Mouse (Mus musculus) forebrain, embryonic 16.5 days (tissue): ENCODE measurements around the gene Ube3c. TPM values are rescaled to one million over a fixed set of nuclear protein-coding genes. Genes with fewer than 3 reads are reported as not detected.
"Not testable (repeated sequence)": the region's sequence is repeated elsewhere in the genome, so short reads cannot be mapped to it uniquely, and the experiment has no call there.

Experiments used
- ATAC-seq: fragments of 200-750 bp; cut with Nextera tagmentation; 2 replicates; pipeline ENCODE4 v1.8.0; 2017; ENCODE audit warnings: mild to moderate bottlenecking, moderate library complexity
- H3K27ac ChIP-seq: fragments of 300-500 bp; sonication (generic); 2 replicates; pipeline ENCODE4 v1.5.1; 2014; ENCODE audit warnings: low read length, control low read depth
- H3K27me3 ChIP-seq: fragments of 300-500 bp; sonication (generic); replicated peaks from 2 replicates; pipeline ENCODE4 v1.6.1; 2014; ENCODE audit warnings: low read length; ENCODE audit not compliant: control insufficient read depth, insufficient read depth
- H3K36me3 ChIP-seq: fragments of 300-500 bp; sonication (generic); 2 replicates; pipeline ENCODE4 v1.6.1; 2014; ENCODE audit not compliant: control insufficient read depth, insufficient read depth
- H3K4me1 ChIP-seq: fragments of 300-500 bp; sonication (generic); replicated peaks from 2 replicates; pipeline ENCODE4 v1.6.1; 2014; ENCODE audit warnings: low read length; ENCODE audit not compliant: control insufficient read depth, insufficient read depth
- H3K4me2 ChIP-seq: fragments of 300-500 bp; sonication (generic); 2 replicates; pipeline ENCODE4 v1.6.1; 2014; ENCODE audit warnings: mild to moderate bottlenecking, low read length, control low read depth
- H3K4me3 ChIP-seq: fragments of 300-500 bp; sonication (generic); replicated peaks from 2 replicates; pipeline ENCODE4 v1.5.1; 2014; ENCODE audit warnings: mild to moderate bottlenecking, low read length, control low read depth
- H3K9ac ChIP-seq: fragments of 300-500 bp; sonication (generic); replicated peaks from 2 replicates; pipeline ENCODE4 v1.6.1; 2014; ENCODE audit warnings: low read depth, low read length, control low read depth
- H3K9me3 ChIP-seq: fragments of 300-500 bp; sonication (generic); 2 replicates; pipeline ENCODE4 v1.6.1; 2016; ENCODE audit warnings: low read length; ENCODE audit not compliant: control insufficient read depth
- WGBS: fragments of 180-500 bp; shearing (Covaris S2); extraction: QIAGEN DNeasy Blood & Tissue Kit; methylation state at CpG from one replicate; pipeline ENCODE4 v1.1.7; 2014; 5-methylcytosine and 5-hydroxymethylcytosine counted together
- polyA plus RNA-seq: library from polyadenylated mRNA; unstranded; fragments of >200 nt; fragmentation: Nextera tagmentation; extraction: Ambion mirVana; gene quantifications from 2 replicates; pipeline ENCODE4 v1.2.1, GENCODE M21; 2015

The Ube3c gene
- 31.6 and 32.8 TPM in 2 replicates for polyA plus RNA-seq

DNA sequence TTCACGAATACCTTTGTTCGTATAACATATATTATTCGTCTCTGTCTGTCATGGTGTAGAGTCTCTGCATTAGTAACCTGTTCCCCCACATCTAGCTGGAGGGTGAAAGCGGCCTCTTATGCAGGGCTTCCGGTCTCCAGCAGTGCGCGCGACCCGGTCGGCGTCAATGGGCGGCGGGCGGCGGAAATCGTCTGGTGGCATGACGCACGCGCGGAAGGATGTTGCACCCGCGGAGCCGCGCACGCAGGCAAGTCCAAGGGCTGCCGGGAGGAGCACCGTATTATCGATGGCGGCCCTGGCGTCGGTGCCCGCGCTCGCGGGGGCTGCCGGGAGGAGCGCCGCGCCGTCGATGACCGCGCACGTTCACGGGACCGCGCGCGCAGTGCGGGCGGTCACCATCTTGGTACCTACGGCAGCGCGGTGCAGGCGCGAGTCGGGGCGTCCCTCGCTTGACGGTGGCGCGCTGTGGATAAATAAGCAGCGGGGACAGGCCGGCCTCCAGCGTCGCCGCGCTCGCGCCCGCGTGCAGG, at the start of gene Ube3c:
Ube3c (plus strand) TSS at position 395 of the 530 bp plus-strand sequence.
- peak; percentile 97 for ATAC-seq
- WGBS, result under 1% methylated on average over 71 of the region's 72 CpGs
- Histone ChIP-seq H3K9me3 (no peaks in the 10 kb centered on the region), H3K4me1 (peaks cover 18% of the 10 kb centered on the region), H3K27me3 (no peaks in the 10 kb centered on the region), H3K4me3 (peak within 1 kb of the TSS; percentile 87), H3K36me3 (peaks cover 2% of the 10 kb centered on the region; the same call in 1 of the 2 replicates), H3K9ac (peak within 1 kb of the TSS; percentile 82), H3K4me2 (peak within 1 kb of the TSS; percentile 82), H3K27ac (peak within 1 kb of the TSS; percentile 87)

DNA sequence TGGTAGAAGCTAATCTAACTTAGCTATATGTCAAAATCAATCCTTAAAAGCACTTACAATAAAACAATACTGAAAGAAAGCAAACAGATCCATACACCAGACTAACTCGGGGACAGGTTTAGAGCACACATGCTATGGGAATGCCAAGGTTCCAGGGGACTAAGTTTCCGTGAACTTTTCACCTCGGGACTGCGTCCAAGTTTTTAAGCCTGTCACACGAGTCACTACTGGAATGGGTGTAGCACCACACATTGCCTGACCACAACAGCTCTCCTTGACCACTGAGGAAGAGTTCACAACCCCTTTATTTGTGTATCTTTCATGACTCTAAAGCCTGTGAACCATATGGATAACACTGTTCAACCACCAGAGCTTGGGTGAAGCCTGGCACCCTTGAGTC, 8.9 kb upstream of the Ube3c start:
- no peak overlapping the region for H3K9ac ChIP-seq
- no peak overlapping the region for H3K27ac ChIP-seq
- H3K9me3 ChIP-seq, result no peaks in the 10 kb centered on the region
- no peaks in the 10 kb centered on the region for H3K4me1 ChIP-seq
- H3K36me3 ChIP-seq, result no peaks in the 10 kb centered on the region
- H3K4me3 ChIP-seq, result no peak overlapping the region
- no peak overlapping the region for H3K4me2 ChIP-seq
- 90% methylated on average over 5 of the region's 5 CpGs for WGBS
- ATAC-seq, result no peak
- H3K27me3 ChIP-seq, result no peaks in the 10 kb centered on the region

DNA sequence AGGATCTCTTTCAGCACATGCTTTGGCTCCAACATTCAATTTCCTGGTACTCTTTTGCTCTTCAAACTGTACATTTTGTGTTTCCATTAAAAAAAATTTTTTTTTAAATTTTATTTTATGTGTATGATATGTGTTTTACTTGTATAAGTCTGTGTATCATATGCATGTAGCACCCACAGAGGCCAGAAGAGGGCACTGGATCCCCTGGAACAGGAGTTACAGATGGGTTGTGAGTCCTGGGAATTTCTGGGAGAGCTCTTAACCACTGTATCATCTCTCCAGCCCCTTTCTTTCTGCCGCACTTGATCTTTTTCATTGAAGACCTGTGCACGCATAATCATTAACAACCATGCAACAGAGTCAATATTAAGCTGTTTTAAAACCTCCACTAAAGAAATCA, 8.4 kb upstream of the Ube3c start:
- no peaks in the 10 kb centered on the region for H3K9me3 ChIP-seq
- H3K4me1 ChIP-seq, result no peaks in the 10 kb centered on the region
- H3K4me3 ChIP-seq, result no peak overlapping the region
- H3K36me3 ChIP-seq, result no peaks in the 10 kb centered on the region
- H3K27ac ChIP-seq, result no peak overlapping the region
- no peak for ATAC-seq
- H3K9ac ChIP-seq, result no peak overlapping the region
- no peaks in the 10 kb centered on the region for H3K27me3 ChIP-seq
- 97% methylated on average over 2 of the region's 2 CpGs for WGBS
- no peak overlapping the region for H3K4me2 ChIP-seq

DNA sequence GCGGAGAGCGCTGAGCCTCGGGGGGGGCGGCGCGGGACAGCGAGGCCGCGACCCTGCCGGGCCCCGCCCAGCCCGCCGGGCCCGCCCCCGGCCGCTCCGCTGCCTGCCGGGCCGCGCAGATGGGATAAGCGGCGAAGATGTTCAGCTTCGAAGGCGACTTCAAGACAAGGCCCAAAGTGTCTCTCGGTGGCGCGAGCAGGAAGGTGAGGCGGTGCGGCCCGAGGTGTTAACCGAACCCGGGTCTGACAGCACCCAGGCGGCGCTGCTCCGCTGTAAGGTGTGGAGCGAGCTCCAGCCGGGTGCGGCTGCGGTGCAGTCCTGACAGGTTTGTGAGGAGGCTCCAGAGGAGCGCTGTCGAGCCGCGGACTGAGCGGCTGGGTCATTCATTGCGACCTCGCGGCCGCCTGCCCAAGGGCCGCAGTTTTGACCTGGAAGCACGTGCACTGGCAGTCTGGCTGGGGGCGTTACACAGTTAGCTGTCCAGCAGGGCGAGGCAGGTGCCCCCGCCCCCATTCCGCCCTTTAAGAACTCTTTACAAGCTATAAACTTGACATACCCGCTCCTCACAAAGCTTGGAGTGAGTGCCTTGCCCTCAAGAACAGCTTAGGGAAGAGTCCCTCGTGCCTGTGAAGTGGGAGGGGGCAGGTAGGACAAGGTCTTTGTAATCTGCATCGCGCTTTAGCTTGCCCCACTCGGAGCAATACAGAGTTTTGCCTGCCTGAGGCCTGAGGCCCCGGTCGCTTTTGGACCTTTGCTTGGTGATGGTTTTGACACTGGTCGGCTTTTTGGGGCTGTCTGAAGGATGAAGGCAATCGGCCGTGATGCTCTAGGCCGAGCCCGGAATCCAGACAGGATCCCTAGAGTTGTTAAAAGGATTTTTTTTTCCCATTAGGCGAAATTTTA, 587 bp downstream of the Ube3c start:
- WGBS, result 2% methylated on average over 53 of the region's 67 CpGs

DNA sequence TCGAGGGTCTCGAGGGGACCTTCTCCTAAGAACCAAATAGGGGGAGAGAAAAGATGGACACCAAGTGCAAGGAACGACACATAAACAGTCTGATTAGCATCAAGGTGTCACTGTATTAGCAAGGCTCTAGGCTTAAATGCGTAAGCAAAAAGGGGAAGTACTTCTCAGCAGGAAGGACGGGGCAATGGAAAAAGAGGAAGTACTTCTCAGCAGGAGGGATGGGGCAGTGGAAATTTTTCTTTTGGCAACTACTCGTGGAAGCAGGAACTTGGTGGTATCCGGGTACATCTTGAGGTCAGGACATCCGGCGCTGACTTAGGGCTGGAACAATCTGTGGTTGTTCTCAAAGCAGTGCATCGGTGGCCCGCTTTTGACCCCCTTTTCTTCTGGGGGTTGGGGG, 5.2 kb downstream of the Ube3c start:
- ATAC-seq, H3K4me2 ChIP-seq, H3K36me3 ChIP-seq, H3K27ac ChIP-seq, H3K27me3 ChIP-seq, H3K9me3 ChIP-seq, H3K9ac ChIP-seq, H3K4me3 ChIP-seq: not testable (repeated sequence)
- peaks cover 18% of the 10 kb centered on the region for H3K4me1 ChIP-seq
- 91% methylated on average over 11 of the region's 11 CpGs for whole genome bisulfite sequencing

More for the DNA sequence above, 587 bp downstream of the Ube3c start:
- Histone ChIP-seq H3K27ac (peak overlapping the region; percentile 87), H3K9ac (peak overlapping the region; percentile 82), H3K9me3 (no peaks in the 10 kb centered on the region), H3K36me3 (peaks cover 2% of the 10 kb centered on the region; the same call in 1 of the 2 replicates), H3K4me1 (peaks cover 18% of the 10 kb centered on the region), H3K4me3 (peak overlapping the region; percentile 87), H3K4me2 (peak overlapping the region; percentile 82), H3K27me3 (no peaks in the 10 kb centered on the region)
- peak; percentile 54 for ATAC-seq

DNA sequence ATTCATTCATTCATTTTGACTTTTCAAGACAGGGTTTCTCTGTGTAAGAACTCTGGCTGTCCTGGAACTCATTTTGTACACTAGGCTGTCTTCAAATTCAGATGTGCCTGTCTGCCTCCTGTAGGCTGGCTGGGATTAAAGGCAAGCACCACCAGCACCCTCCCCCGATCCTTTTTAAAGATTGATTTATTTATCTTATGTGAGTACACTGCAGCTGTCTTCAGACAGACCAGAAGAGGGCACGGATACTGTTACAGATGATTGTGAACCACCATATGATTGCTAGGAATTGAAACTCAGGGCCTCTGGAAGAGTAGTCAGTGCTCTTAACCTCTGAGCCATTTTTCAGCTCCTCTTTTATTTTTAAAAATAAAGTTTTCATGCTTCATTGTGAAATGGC, 6.0 kb downstream of the Ube3c start:
- H3K27ac ChIP-seq, result no peak overlapping the region
- H3K27me3 ChIP-seq, result no peaks in the 10 kb centered on the region
- 79% methylated on average over 2 of the region's 2 CpGs for WGBS
- no peak overlapping the region for H3K4me3 ChIP-seq
- no peaks in the 10 kb centered on the region for H3K9me3 ChIP-seq
- no peak overlapping the region for H3K4me2 ChIP-seq
- H3K9ac ChIP-seq, result no peak overlapping the region
- peaks cover 14% of the 10 kb centered on the region for H3K4me1 ChIP-seq
- no peak for ATAC-seq
- peaks cover 2% of the 10 kb centered on the region; the same call in 1 of the 2 replicates for H3K36me3 ChIP-seq

DNA sequence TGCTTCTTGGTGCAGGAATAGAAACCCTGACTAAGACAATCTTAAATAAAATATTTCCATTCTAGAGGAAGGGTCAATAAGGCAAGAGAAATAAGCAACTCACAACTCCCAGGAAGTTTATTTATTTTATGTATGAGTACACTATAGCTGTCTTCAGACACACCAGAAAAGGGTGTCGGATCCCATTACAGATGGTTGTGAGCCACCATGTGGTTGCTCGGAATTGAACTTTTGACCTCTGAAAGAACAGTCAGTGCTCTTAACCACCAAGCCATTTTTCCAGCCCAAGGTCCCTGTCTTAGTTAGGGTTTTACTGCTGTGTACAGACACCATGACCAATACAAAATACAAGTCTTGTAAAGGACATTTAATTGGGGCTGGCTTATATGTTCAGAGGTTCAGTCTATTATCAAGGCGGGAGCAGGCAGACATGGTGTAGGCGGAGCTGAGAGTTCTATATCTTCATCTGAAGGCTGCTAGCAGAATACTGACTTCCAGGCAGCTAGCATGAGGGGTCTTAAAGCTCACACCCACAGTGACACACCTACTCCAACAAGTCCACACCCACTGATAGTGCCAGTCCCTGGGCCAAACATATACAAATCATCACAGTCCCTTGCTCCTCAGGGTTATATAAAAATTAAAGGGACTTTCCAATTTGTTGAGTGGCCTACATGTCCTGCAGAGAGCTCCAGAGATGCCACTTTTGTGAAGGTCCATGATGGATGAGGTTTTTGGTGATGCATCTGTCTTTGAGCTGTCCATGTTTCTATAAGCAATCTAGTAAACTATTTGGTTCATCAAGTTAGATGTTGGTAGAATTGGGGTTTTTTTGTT, 9.0 kb downstream of the Ube3c start:
- no peak overlapping the region for H3K27ac ChIP-seq
- H3K9ac ChIP-seq, result no peak overlapping the region
- WGBS, result 93% methylated on average over 4 of the region's 4 CpGs
- H3K36me3 ChIP-seq, result no peaks in the 10 kb centered on the region
- no peaks in the 10 kb centered on the region for H3K4me1 ChIP-seq
- no peaks in the 10 kb centered on the region for H3K27me3 ChIP-seq
- no peak for ATAC-seq
- no peaks in the 10 kb centered on the region for H3K9me3 ChIP-seq
- no peak overlapping the region for H3K4me3 ChIP-seq
- no peak overlapping the region for H3K4me2 ChIP-seq

DNA sequence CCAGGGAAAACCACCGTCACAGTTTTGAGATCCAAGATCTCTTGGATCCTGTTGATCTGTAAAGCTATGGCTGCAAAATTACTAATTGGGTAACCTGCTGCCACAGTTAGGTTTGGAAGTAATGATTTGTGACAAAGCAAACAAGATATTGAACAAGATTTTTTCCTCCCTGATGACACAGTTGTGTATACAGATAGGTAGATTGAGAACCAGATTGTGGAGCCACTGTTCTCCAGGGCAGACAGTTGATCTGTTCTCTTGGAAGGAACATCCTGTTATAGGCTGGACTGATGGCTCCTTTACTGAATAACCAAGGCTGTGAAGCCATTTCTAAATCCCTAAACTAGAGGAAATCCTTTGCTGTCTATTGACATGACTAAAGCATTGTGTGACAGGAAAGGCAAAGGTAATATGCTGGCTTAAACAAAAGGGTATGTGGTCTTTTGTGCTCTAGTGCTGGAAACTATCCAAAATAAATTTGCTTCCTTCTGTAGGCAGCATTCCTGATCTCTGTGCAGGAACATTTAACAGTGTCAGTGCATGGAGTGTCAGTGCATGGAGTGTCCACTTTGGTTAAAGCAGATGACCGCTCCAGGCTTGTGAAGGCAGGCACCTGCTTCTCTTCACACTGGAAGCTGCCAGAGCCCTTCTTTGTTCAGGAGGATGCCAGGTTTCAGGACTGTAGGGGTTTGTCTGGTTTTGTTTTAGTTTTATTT, 15.0 kb downstream of the Ube3c start:
- Histone ChIP-seq H3K4me3 (no peak overlapping the region), H3K4me1 (0 out of 2 replicates have a peak, but pooled peaks cover 4% of the 10 kb centered on the region), H3K36me3 (peaks cover 4% of the 10 kb centered on the region; the same call in 1 of the 2 replicates), H3K9ac (no peak overlapping the region), H3K4me2 (no peak overlapping the region), H3K27ac (no peak overlapping the region), H3K27me3 (no peaks in the 10 kb centered on the region), H3K9me3 (no peaks in the 10 kb centered on the region)
- no peak for ATAC-seq
- WGBS, result 71% methylated on average over 2 of the region's 2 CpGs
